Mouse (Mus musculus) myocyte (in vitro differentiated cells): Measurements from ENCODE around the gene Napsa.

ENCODE experiments used
- POLR2A ChIP-seq: IDR thresholded peaks from one replicate; pipeline ENCODE4 v1.6.1; 2011; ENCODE audit warnings: low read depth, mild to moderate bottlenecking, control low read depth, moderate library complexity; ENCODE audit not compliant: insufficient read length
- POLR2AphosphoS2 ChIP-seq: IDR thresholded peaks from one replicate; pipeline ENCODE4 v1.6.1; 2011; ENCODE audit warnings: low read depth, control low read depth; ENCODE audit not compliant: insufficient read length
- REST ChIP-seq: IDR thresholded peaks from one replicate; pipeline ENCODE4 v1.6.1; 2011; ENCODE audit warnings: mild to moderate bottlenecking, control low read depth, moderate library complexity; ENCODE audit not compliant: insufficient read depth, insufficient read length

DNA sequence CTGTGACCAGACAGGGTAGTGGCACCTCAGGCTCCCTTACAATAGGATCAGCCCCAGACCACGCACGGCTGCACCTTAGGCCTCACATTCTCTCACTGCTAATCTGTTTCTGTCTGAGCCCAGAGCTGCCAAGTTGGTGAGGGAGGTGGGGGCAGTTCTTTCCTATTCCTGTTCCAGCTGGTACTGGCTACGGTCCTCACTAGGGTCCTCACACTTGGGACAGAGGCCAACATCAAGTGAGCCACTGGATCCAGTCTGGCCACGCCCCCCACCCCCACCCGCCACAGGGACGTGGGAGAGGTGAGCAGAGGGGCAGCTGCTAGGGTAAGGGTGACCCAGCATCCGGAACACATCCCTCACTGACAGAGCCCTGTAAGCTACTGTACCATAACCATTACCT, 35.2 kb upstream of the Napsa start:
- TF ChIP-seq POLR2A (no peak), POLR2AphosphoS2 (no peak), REST (no peak)
